16 mouse cellular contexts compared by ENCODE assay signal in the genomic region with DNA sequence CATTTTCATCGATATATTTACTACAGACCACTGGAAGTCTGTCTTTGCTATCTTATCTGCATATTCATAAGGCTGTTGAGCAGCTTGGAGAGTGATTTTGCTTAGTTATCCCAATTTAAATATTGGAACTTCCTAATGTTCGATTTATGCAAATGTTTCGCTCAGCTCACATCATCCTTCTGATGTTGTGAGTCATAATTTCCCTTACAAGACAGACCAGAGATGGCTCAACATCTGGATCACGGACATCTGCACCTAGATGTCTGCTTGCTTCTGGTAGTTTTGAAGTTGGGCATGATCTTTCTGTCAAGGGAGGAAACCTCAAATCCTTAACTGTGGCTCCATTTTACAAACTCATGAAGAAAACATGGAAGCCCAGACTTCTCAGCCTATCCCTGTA.
"Had no signal": no experiment of that assay in that cellular context is flagged by ENCODE, and none has a peak within 500 bp of the region (broad histone marks: within the 10 kb centered on the region; RNA-seq: fewer than 3 reads in every experiment).

No protein-coding gene starts in this region.

- H3K9me3 ChIP-seq: neural tube, embryonic 13.5 days; neural tube, embryonic 15.5 days; stomach, embryonic 15.5 days had no signal

- H3K4me2 ChIP-seq: neural tube, embryonic 13.5 days; neural tube, embryonic 15.5 days; stomach, embryonic 15.5 days had no signal

- DNase-seq: retina, postnatal 1 day; right cerebral cortex, adult 18-20 months; right cerebral cortex, postnatal 14 days; right cerebral cortex, postnatal 25 days; right cerebral cortex, postnatal 4 days; spleen, adult 18-20 months; thymus, adult 18-20 months; thymus, adult 2 months; thymus, postnatal 14 days; thymus, postnatal 25 days; thymus, postnatal 36 days; thymus, postnatal 4 days had no signal

- H3K27me3 ChIP-seq: neural tube, embryonic 13.5 days; neural tube, embryonic 15.5 days; stomach, embryonic 15.5 days had no signal

- H3K4me3 ChIP-seq: neural tube, embryonic 13.5 days; neural tube, embryonic 15.5 days; stomach, embryonic 15.5 days had no signal

- H3K4me1 ChIP-seq: neural tube, embryonic 13.5 days; neural tube, embryonic 15.5 days; stomach, embryonic 15.5 days had no signal

- H3K9ac ChIP-seq: neural tube, embryonic 13.5 days; neural tube, embryonic 15.5 days; stomach, embryonic 15.5 days had no signal

- H3K27ac ChIP-seq: neural tube, embryonic 13.5 days; neural tube, embryonic 15.5 days; stomach, embryonic 15.5 days; stomach, postnatal 0 days had no signal

- H3K36me3 ChIP-seq: neural tube, embryonic 13.5 days; neural tube, embryonic 15.5 days; stomach, embryonic 15.5 days had no signal
